Mouse (Mus musculus): Measurements from ENCODE around the gene Eno1. TPM values are rescaled to one million over a fixed set of nuclear protein-coding genes. Genes with fewer than 3 reads are reported as not detected.

The Eno1 gene
- total and polyA plus RNA-seq, 3 experiments = 254 to 5,492 (median 737) TPM

DNA sequence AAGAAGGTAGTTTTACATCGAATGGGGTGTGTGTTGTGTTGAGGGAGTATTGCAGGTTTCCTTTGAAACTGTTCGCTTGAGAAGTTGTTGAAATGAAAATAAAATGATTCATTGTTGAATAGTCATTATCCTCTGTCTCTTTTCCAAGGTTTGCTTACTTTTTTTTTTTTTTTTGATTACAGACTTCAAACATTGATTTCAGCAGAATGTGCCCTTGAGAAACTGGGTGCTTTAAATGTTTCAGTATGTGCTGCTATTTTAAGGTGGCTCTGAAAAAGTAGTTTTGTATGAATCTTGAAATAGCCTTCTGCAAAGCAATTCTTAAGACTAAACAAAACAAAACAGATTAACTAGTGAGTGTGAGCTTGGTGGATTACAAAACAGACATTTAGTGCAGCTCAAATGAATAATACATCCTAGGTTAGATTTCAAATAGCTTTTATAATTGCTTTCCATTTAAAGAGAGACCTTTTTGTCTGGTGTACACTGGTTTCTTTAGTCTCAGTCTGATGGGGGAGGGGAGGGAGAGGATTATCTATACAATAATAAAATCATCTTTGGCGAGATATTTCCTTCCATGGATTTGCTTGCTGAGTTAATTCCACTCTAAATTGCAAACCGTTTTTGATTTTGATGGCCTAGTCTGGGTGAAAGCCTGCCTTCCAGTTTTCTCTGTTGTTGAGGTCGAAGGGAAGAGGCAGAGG lies 46.3 kb downstream of the Eno1 start:
- no peak for TF ChIP-seq ZKSCAN1 (IDR thresholded peaks at IDR 0.05; ENCODE audit: low read depth, low read length)
- TF ChIP-seq ZNF384 (IDR thresholded peaks at IDR 0.05; ENCODE audit: low read depth, low read length) = peak; percentile 52; the same call in 1 of the 2 replicates
- H3K79me2 ChIP-seq (ENCODE audit: control insufficient read depth, insufficient read depth, low read length, poor library complexity) = peaks cover 34% of the 10 kb centered on the region
- peak overlapping the region; percentile 1 for H3K27ac ChIP-seq (ENCODE audit: control insufficient read depth, low read depth, low read length)
- H3K9me3 ChIP-seq (replicated peaks; ENCODE audit: insufficient read depth, low read length) = no peaks in the 10 kb centered on the region
- H3K4me1 ChIP-seq (ENCODE audit: control insufficient read depth in 1 of 2, insufficient read depth in 2 of 2, low read length in 2 of 2) = peaks cover 5 to 12% of the 10 kb centered on the region in 2 experiments
- H3K27me3 ChIP-seq (ENCODE audit: control insufficient read depth in 1 of 2, insufficient read depth in 2 of 2, low read length in 2 of 2) = no peaks in the 10 kb centered on the region
- peak overlapping the region; percentile 83 for H3K9ac ChIP-seq (ENCODE audit: control insufficient read depth, low read depth, low read length, poor library complexity, severe bottlenecking)
- DNase-seq (ENCODE audit: low read depth, low spot score) = peak; percentile 31
- H3K36me3 ChIP-seq (ENCODE audit: control insufficient read depth in 1 of 2, insufficient read depth in 2 of 2, low read length in 2 of 2) = peaks cover 0 to 16% of the 10 kb centered on the region in 2 experiments; a peak in 2 of 4 replicates
- peak overlapping the region; percentile 80 to 85 for H3K4me3 ChIP-seq (ENCODE audit: control insufficient read depth in 1 of 2, insufficient read depth in 1 of 2, low read depth in 2 of 2, low read length in 2 of 2)

DNA sequence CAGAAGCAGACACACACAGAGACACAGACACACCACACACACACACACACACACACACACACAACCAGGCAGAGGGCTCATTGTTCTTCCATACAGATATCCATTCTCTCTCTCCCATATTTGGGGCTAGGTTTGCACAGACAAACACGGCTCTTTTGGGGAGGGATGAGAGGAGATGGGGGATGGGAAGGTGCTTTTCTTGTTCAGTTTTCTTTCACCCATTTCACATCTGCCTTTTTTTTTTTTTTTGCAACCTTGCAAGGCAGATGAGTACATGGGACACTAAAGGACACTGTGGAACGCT lies 46.8 kb downstream of the Eno1 start:
- Histone ChIP-seq H3K36me3 (ENCODE audit: control insufficient read depth in 1 of 2, insufficient read depth in 2 of 2, low read length in 2 of 2) (peaks cover 0 to 16% of the 10 kb centered on the region in 2 experiments; a peak in 2 of 4 replicates), H3K4me1 (ENCODE audit: control insufficient read depth in 1 of 2, insufficient read depth in 2 of 2, low read length in 2 of 2) (peaks cover 5 to 12% of the 10 kb centered on the region in 2 experiments), H3K27ac (ENCODE audit: control insufficient read depth, low read depth, low read length) (no peak overlapping the region), H3K27me3 (ENCODE audit: control insufficient read depth in 1 of 2, insufficient read depth in 2 of 2, low read length in 2 of 2) (no peaks in the 10 kb centered on the region), H3K9me3 (replicated peaks; ENCODE audit: insufficient read depth, low read length) (no peaks in the 10 kb centered on the region), H3K79me2 (ENCODE audit: control insufficient read depth, insufficient read depth, low read length, poor library complexity) (peaks cover 34% of the 10 kb centered on the region), H3K4me3 (ENCODE audit: control insufficient read depth in 1 of 2, insufficient read depth in 1 of 2, low read depth in 2 of 2, low read length in 2 of 2) (peak overlapping the region; percentile 39 to 85), H3K9ac (ENCODE audit: control insufficient read depth, low read depth, low read length, poor library complexity, severe bottlenecking) (peak overlapping the region; percentile 83)
- DNase-seq (ENCODE audit: low read depth, low spot score) = peak; percentile 26
- TF ChIP-seq ZMIZ1 (IDR thresholded peaks at IDR 0.05; ENCODE audit: low read depth, low read length) = no peak
- TF ChIP-seq ZNF384 (IDR thresholded peaks at IDR 0.05; ENCODE audit: low read depth, low read length) = peak; percentile 54; the same call in 1 of the 2 replicates

DNA sequence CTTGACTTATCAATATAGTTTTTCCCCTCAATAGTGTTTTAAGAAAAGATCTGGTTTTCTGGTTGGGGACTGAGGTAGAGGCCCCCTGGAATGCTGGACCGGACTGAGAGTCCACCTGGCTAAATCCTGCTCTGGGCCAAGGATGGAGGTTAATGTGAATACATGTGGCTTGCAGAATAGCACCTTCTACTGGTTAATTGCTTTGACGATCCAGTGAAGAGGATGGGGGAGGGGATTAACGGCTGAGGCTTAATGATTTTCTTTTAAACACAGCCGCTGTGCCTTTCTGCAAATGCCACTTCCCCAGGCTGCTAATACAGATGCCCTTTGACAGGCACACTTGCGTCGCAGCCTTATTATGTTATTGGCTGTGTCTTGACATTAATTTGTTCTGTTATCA lies 47.5 kb downstream of the Eno1 start:
- H3K79me2 ChIP-seq (ENCODE audit: control insufficient read depth, insufficient read depth, low read length, poor library complexity) = peaks cover 39% of the 10 kb centered on the region
- DNase-seq (ENCODE audit: low read depth, low spot score) = peak; percentile 25
- peaks cover 0 to 16% of the 10 kb centered on the region in 2 experiments; a peak in 2 of 4 replicates for H3K36me3 ChIP-seq (ENCODE audit: control insufficient read depth in 1 of 2, insufficient read depth in 2 of 2, low read length in 2 of 2)
- H3K4me1 ChIP-seq (ENCODE audit: control insufficient read depth in 1 of 2, insufficient read depth in 2 of 2, low read length in 2 of 2) = peaks cover 5 to 12% of the 10 kb centered on the region in 2 experiments
- H3K27me3 ChIP-seq (ENCODE audit: control insufficient read depth in 1 of 2, insufficient read depth in 2 of 2, low read length in 2 of 2) = no peaks in the 10 kb centered on the region
- no peak overlapping the region for H3K9ac ChIP-seq (ENCODE audit: control insufficient read depth, low read depth, low read length, poor library complexity, severe bottlenecking)
- H3K4me3 ChIP-seq (ENCODE audit: control insufficient read depth in 1 of 2, insufficient read depth in 1 of 2, low read depth in 2 of 2, low read length in 2 of 2) = no peak overlapping the region; a peak in 1 of 4 replicates
- no peaks in the 10 kb centered on the region for H3K9me3 ChIP-seq (replicated peaks; ENCODE audit: insufficient read depth, low read length)
- no peak overlapping the region for H3K27ac ChIP-seq (ENCODE audit: control insufficient read depth, low read depth, low read length)
- TF ChIP-seq MEF2A (IDR thresholded peaks at IDR 0.05; ENCODE audit: extremely low read depth, insufficient replicate concordance, low read depth, low read length, poor library complexity, severe bottlenecking) = no peak
- peak in 2 of 3 experiments; percentile 8 to 40; a peak in 2 of 6 replicates for TF ChIP-seq CTCF (IDR thresholded peaks at IDR 0.05 in 2 of 3, conservative IDR thresholded peaks at IDR 0.05 in 1 of 3; ENCODE audit: control insufficient read depth in 1 of 3, insufficient read depth in 1 of 3, low read depth in 2 of 3, low read length in 3 of 3, poor library complexity in 1 of 3, severe bottlenecking in 1 of 3)
- TF ChIP-seq CHD2 (IDR thresholded peaks at IDR 0.05; ENCODE audit: low read length) = 0 out of 2 replicates have a peak, but pooled peaks have one; percentile 33
- TF ChIP-seq SMC3 (IDR thresholded peaks at IDR 0.05; ENCODE audit: low read depth, low read length) = no peak
- TF ChIP-seq SIN3A (IDR thresholded peaks at IDR 0.05; ENCODE audit: low read length) = 0 out of 2 replicates have a peak, but pooled peaks have one; percentile 7
- no peak for TF ChIP-seq NELFE (IDR thresholded peaks at IDR 0.05; ENCODE audit: low read depth, low read length)

All from MEL (cell line).